ENCODE assay signal across 8 mouse cellular contexts in the genomic region with DNA sequence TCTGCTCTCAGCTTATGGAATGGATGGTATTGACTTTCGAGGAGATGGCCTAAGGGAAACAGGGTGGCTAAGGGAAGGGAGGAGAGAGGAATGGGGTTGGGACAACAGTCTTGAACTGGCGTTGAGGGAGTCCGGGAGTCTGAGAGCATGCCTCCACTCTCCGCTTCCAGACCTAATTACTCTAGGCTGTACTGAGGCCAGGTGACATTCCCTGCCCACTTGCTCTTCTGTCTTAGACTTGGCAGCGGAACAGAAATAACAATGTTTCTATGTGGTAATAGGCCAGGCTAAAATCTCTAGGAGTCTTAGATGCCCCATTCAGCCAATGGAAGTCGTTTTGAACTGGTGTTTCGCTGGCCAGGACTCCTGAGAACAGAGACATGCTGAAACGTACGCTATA. TPM values are rescaled to one million over a fixed set of nuclear protein-coding genes. Genes with fewer than 3 reads are reported as not detected.
DNase-seq lines count a peak whose midpoint lies in the region; ATAC-seq and TF ChIP-seq lines count a peak whose summit lies in the region.

No protein-coding gene starts in this region.

- peak overlapping the region; percentile 81 for H3K4me2 ChIP-seq in lung, embryonic 14.5 days
- H3K4me2 ChIP-seq in embryonic facial prominence, embryonic 14.5 days (ENCODE audit: low read depth, low read length) = peak overlapping the region; percentile 60
- H3K4me2 ChIP-seq in intestine, postnatal 0 days (replicated peaks; ENCODE audit: low read depth) = peak overlapping the region; percentile 78

- H3K4me3 ChIP-seq in lung, embryonic 14.5 days (ENCODE audit: low read depth, low read length) = peak overlapping the region; percentile 77
- peak overlapping the region; percentile 71 for H3K4me3 ChIP-seq in embryonic facial prominence, embryonic 14.5 days (ENCODE audit: low read depth, low read length)
- peak overlapping the region; percentile 63 for H3K4me3 ChIP-seq in intestine, postnatal 0 days (ENCODE audit: low read depth, low read length)
- peak overlapping the region; percentile 89 for H3K4me3 ChIP-seq in olfactory bulb, adult 2 months (ENCODE audit: insufficient read depth, low read depth, low read length)

- H3K27ac ChIP-seq in lung, embryonic 14.5 days (ENCODE audit: low read depth) = no peak overlapping the region
- no peak overlapping the region for H3K27ac ChIP-seq in embryonic facial prominence, embryonic 14.5 days (replicated peaks; ENCODE audit: low read depth, low read length)
- H3K27ac ChIP-seq in intestine, postnatal 0 days (ENCODE audit: low read depth, low read length) = no peak overlapping the region
- no peak overlapping the region for H3K27ac ChIP-seq in olfactory bulb, adult 2 months (ENCODE audit: insufficient read depth, low read depth, low read length)

- no peak for TF ChIP-seq POLR2A in olfactory bulb, adult 2 months (IDR thresholded peaks at IDR 0.05; ENCODE audit: insufficient read depth, low read depth, low read length)

- H3K4me1 ChIP-seq in lung, embryonic 14.5 days (ENCODE audit: insufficient read depth) = peaks cover 4% of the 10 kb centered on the region; the same call in 1 of the 2 replicates
- H3K4me1 ChIP-seq in embryonic facial prominence, embryonic 14.5 days (ENCODE audit: control insufficient read depth, insufficient read depth, low read length) = peaks cover 7% of the 10 kb centered on the region; the same call in 1 of the 2 replicates
- no peaks in the 10 kb centered on the region for H3K4me1 ChIP-seq in intestine, postnatal 0 days (replicated peaks; ENCODE audit: control insufficient read depth, insufficient read depth, low read length)
- peaks cover 3% of the 10 kb centered on the region for H3K4me1 ChIP-seq in olfactory bulb, adult 2 months (ENCODE audit: control insufficient read depth, insufficient read depth, low read length)

- no peak for DNase-seq in lung, embryonic 14.5 days
- no peak for DNase-seq in lung, adult 18-20 months
- no peak for DNase-seq in embryonic facial prominence, embryonic 14.5 days (ENCODE audit: low spot score)
- no peak for DNase-seq in B cell, adult 2 months
- no peak for DNase-seq in right cerebral cortex, postnatal 36 days (ENCODE audit: low spot score in 2 of 2)
- DNase-seq in left cerebral cortex, postnatal 25 days (ENCODE audit: low spot score in 2 of 2) = no peak

- TF ChIP-seq CTCF in lung, embryonic 14.5 days (IDR thresholded peaks at IDR 0.05; ENCODE audit: low read depth) = no peak
- TF ChIP-seq CTCF in intestine, postnatal 0 days (IDR thresholded peaks at IDR 0.05; ENCODE audit: low read depth) = no peak
- no peak for TF ChIP-seq CTCF in olfactory bulb, adult 2 months (IDR thresholded peaks at IDR 0.05; ENCODE audit: insufficient read depth, low read depth, low read length)

- intact Hi-C loops in left cerebral cortex, postnatal 25 days (cut with DNase I) = no loop called here

- H3K27me3 ChIP-seq in lung, embryonic 14.5 days (ENCODE audit: insufficient read depth, low read length) = no peaks in the 10 kb centered on the region
- no peaks in the 10 kb centered on the region for H3K27me3 ChIP-seq in embryonic facial prominence, embryonic 14.5 days (replicated peaks; ENCODE audit: control insufficient read depth, insufficient read depth, low read length)
- H3K27me3 ChIP-seq in intestine, postnatal 0 days (replicated peaks; ENCODE audit: control insufficient read depth, insufficient read depth, low read length) = no peaks in the 10 kb centered on the region

- H3K9ac ChIP-seq in lung, embryonic 14.5 days = peak overlapping the region; percentile 75
- H3K9ac ChIP-seq in embryonic facial prominence, embryonic 14.5 days (ENCODE audit: low read depth, low read length) = peak overlapping the region; percentile 70
- no peak overlapping the region for H3K9ac ChIP-seq in intestine, postnatal 0 days (ENCODE audit: low read depth, low read length)

- ATAC-seq in lung, embryonic 14.5 days (ENCODE audit: insufficient read depth) = no peak
- no peak for ATAC-seq in embryonic facial prominence, embryonic 14.5 days (ENCODE audit: low read depth)
- ATAC-seq in intestine, postnatal 0 days = no peak

- H3K9me3 ChIP-seq in lung, embryonic 14.5 days (ENCODE audit: low read depth, low read length) = no peaks in the 10 kb centered on the region
- H3K9me3 ChIP-seq in embryonic facial prominence, embryonic 14.5 days (ENCODE audit: control insufficient read depth, low read length) = no peaks in the 10 kb centered on the region
- no peaks in the 10 kb centered on the region for H3K9me3 ChIP-seq in intestine, postnatal 0 days (ENCODE audit: control insufficient read depth)

- peaks cover 22% of the 10 kb centered on the region; the same call in 1 of the 2 replicates for H3K36me3 ChIP-seq in lung, embryonic 14.5 days (ENCODE audit: insufficient read depth)
- peaks cover 11% of the 10 kb centered on the region for H3K36me3 ChIP-seq in embryonic facial prominence, embryonic 14.5 days (ENCODE audit: control insufficient read depth, insufficient read depth, low read length)
- H3K36me3 ChIP-seq in intestine, postnatal 0 days (ENCODE audit: control insufficient read depth, insufficient read depth) = no peaks in the 10 kb centered on the region; the same call in 1 of the 2 replicates

- WGBS in lung, embryonic 14.5 days = 68% methylated on average over 9 of the region's 9 CpGs
- WGBS in embryonic facial prominence, embryonic 14.5 days = 71% methylated on average over 9 of the region's 9 CpGs
- WGBS in intestine, postnatal 0 days = 82% methylated on average over 9 of the region's 9 CpGs
- 60% methylated on average over 9 of the region's 9 CpGs for WGBS in olfactory bulb, adult 2 months

RNA-seq across cellular contexts. Expression of a gene that starts 0.8 kb away (rescaled TPM):
- polyA plus RNA-seq in lung, embryonic 14.5 days (2014; fragmentation: Nextera tagmentation; extraction: Ambion mirVana) = 3.5 and 3.8 TPM in 2 replicates
- 6.8 and 7.2 TPM in 2 replicates for polyA plus RNA-seq in embryonic facial prominence, embryonic 14.5 days (2014; fragmentation: Nextera tagmentation; extraction: Ambion mirVana)
- polyA plus RNA-seq in intestine, postnatal 0 days (2015; fragmentation: Nextera tagmentation; extraction: Ambion mirVana) = 7.4 and 7.9 TPM in 2 replicates
- polyA plus RNA-seq in olfactory bulb, adult 2 months (2012; ENCODE audit: insufficient read depth, insufficient read length, low replicate concordance, missing spikeins) = not detected in 2 replicates
- 10 to 100 TPM; 25.4 to 27.5 TPM for total RNA-seq in left cerebral cortex, postnatal 25 days (2021)

RNA-seq across cellular contexts. Expression of a gene that starts 14.3 kb away (rescaled TPM):
- polyA plus RNA-seq in lung, embryonic 14.5 days (2014; fragmentation: Nextera tagmentation; extraction: Ambion mirVana) = 29.6 and 31.1 TPM in 2 replicates
- polyA plus RNA-seq in embryonic facial prominence, embryonic 14.5 days (2014; fragmentation: Nextera tagmentation; extraction: Ambion mirVana) = 14.9 and 20.0 TPM in 2 replicates
- polyA plus RNA-seq in intestine, postnatal 0 days (2015; fragmentation: Nextera tagmentation; extraction: Ambion mirVana) = 9.2 and 11.0 TPM in 2 replicates
- not detected in 2 replicates for polyA plus RNA-seq in olfactory bulb, adult 2 months (2012; ENCODE audit: insufficient read depth, insufficient read length, low replicate concordance, missing spikeins)
- total RNA-seq in left cerebral cortex, postnatal 25 days (2021) = not detected

RNA-seq across cellular contexts. Expression of a gene that starts 17.6 kb away (rescaled TPM):
- polyA plus RNA-seq in lung, embryonic 14.5 days (2014; fragmentation: Nextera tagmentation; extraction: Ambion mirVana) = 80.6 and 85.0 TPM in 2 replicates
- 46.9 and 51.6 TPM in 2 replicates for polyA plus RNA-seq in embryonic facial prominence, embryonic 14.5 days (2014; fragmentation: Nextera tagmentation; extraction: Ambion mirVana)
- polyA plus RNA-seq in intestine, postnatal 0 days (2015; fragmentation: Nextera tagmentation; extraction: Ambion mirVana) = 18.0 and 18.4 TPM in 2 replicates
- polyA plus RNA-seq in olfactory bulb, adult 2 months (2012; ENCODE audit: insufficient read depth, insufficient read length, low replicate concordance, missing spikeins) = not detected in 2 replicates
- total RNA-seq in left cerebral cortex, postnatal 25 days (2021) = 10 to 100 TPM; 27.6 to 32.4 TPM

RNA-seq across cellular contexts. Expression of a gene that starts 59.7 kb away (rescaled TPM):
- 36.7 and 38.6 TPM in 2 replicates for polyA plus RNA-seq in lung, embryonic 14.5 days (2014; fragmentation: Nextera tagmentation; extraction: Ambion mirVana)
- polyA plus RNA-seq in embryonic facial prominence, embryonic 14.5 days (2014; fragmentation: Nextera tagmentation; extraction: Ambion mirVana) = 29.4 and 31.5 TPM in 2 replicates
- polyA plus RNA-seq in intestine, postnatal 0 days (2015; fragmentation: Nextera tagmentation; extraction: Ambion mirVana) = 17.0 and 21.0 TPM in 2 replicates
- not detected in 2 replicates for polyA plus RNA-seq in olfactory bulb, adult 2 months (2012; ENCODE audit: insufficient read depth, insufficient read length, low replicate concordance, missing spikeins)
- total RNA-seq in left cerebral cortex, postnatal 25 days (2021) = 10 to 100 TPM; 24.2 to 29.5 TPM

RNA-seq across cellular contexts. Expression of a gene that starts 59.7 kb away (rescaled TPM):
- polyA plus RNA-seq in lung, embryonic 14.5 days (2014; fragmentation: Nextera tagmentation; extraction: Ambion mirVana) = 48.7 and 53.9 TPM in 2 replicates
- 38.7 and 47.6 TPM in 2 replicates for polyA plus RNA-seq in embryonic facial prominence, embryonic 14.5 days (2014; fragmentation: Nextera tagmentation; extraction: Ambion mirVana)
- polyA plus RNA-seq in intestine, postnatal 0 days (2015; fragmentation: Nextera tagmentation; extraction: Ambion mirVana) = 11.7 and 12.2 TPM in 2 replicates
- not detected in 2 replicates for polyA plus RNA-seq in olfactory bulb, adult 2 months (2012; ENCODE audit: insufficient read depth, insufficient read length, low replicate concordance, missing spikeins)
- total RNA-seq in left cerebral cortex, postnatal 25 days (2021) = 10 to 100 TPM; 34.4 to 37.6 TPM

Comparison
In these comparisons a context has a peak if more than half of its experiments do, and no peak if none do; other contexts are left out.
1. RNA of a gene that starts 14.3 kb away (polyA plus RNA-seq): 29.6 to 31.1 TPM in lung, embryonic 14.5 days, 14.9 to 20.0 TPM in embryonic facial prominence, embryonic 14.5 days and 9.2 to 11.0 TPM in intestine, postnatal 0 days; not detected in olfactory bulb, adult 2 months; every median in the first group is over 10 times any median in the second.
2. Peak in every context shown above with its lines, with median percentiles within 50 percentile points of each other: H3K4me2 ChIP-seq and H3K4me3 ChIP-seq.